Mouse (Mus musculus): ENCODE data around the gene Exoc8. TPM values are rescaled to one million over a fixed set of nuclear protein-coding genes. Genes with fewer than 3 reads are reported as not detected.

Gene Exoc8
- polyA plus RNA-seq, 1 experiment from 2014 or later, result 13.2 TPM

- no peak overlapping the region for H3K4me3 ChIP-seq (replicated peaks; ENCODE audit: low read depth, low read length)
- ATAC-seq (ENCODE audit: low FRiP score, low TSS enrichment) (no peak), DNase-seq (no peak)
- H3K4me1 ChIP-seq (ENCODE audit: control insufficient read depth, insufficient read depth, low read length), result no peaks in the 10 kb centered on the region
- H3K9me3 ChIP-seq (ENCODE audit: control insufficient read depth, low read length), result no peaks in the 10 kb centered on the region
- 83% methylated on average over 3 of the region's 3 CpGs for WGBS
- H3K27me3 ChIP-seq (ENCODE audit: control insufficient read depth, insufficient read depth, low read length), result no peaks in the 10 kb centered on the region
- peaks cover 22% of the 10 kb centered on the region for H3K36me3 ChIP-seq (ENCODE audit: control insufficient read depth, insufficient read depth, low read length)
- H3K4me2 ChIP-seq (ENCODE audit: low read length), result no peak overlapping the region
- no peak overlapping the region for H3K27ac ChIP-seq (replicated peaks; ENCODE audit: low read depth, low read length)
- no peak overlapping the region for H3K9ac ChIP-seq (replicated peaks; ENCODE audit: low read length)
Observed at GRCm38 (mm10) chr8:124845131-124845530, 52.4 kb downstream of the Exoc8 start.

Other genes starting within 250 kb of the Exoc8 start
- gene 2310022B05Rik, start 234.3 kb downstream of the Exoc8 start, polyA plus RNA-seq (2014; fragmentation: Nextera tagmentation; extraction: Ambion mirVana), result 29.0 and 31.7 TPM in 2 replicates
- 56.3 and 70.9 TPM in 2 replicates for gene Ttc13, start 175.7 kb downstream of the Exoc8 start, polyA plus RNA-seq (2014; fragmentation: Nextera tagmentation; extraction: Ambion mirVana)
- 36.1 and 39.0 TPM in 2 replicates for gene Arv1, start 175.6 kb downstream of the Exoc8 start, polyA plus RNA-seq (2014; fragmentation: Nextera tagmentation; extraction: Ambion mirVana)
- gene Fam89a, start 145.9 kb downstream of the Exoc8 start, polyA plus RNA-seq (2014; fragmentation: Nextera tagmentation; extraction: Ambion mirVana), result 0.21 and 0.32 TPM in 2 replicates
- gene Trim67, start 104.6 kb downstream of the Exoc8 start, polyA plus RNA-seq (2014; fragmentation: Nextera tagmentation; extraction: Ambion mirVana), result 31.1 and 31.9 TPM in 2 replicates
- gene Gnpat, start 34.7 kb downstream of the Exoc8 start, polyA plus RNA-seq (2014; fragmentation: Nextera tagmentation; extraction: Ambion mirVana), result 65.5 and 90.8 TPM in 2 replicates
- 21.4 and 24.2 TPM in 2 replicates for gene 2810004N23Rik, start 34.6 kb downstream of the Exoc8 start, polyA plus RNA-seq (2014; fragmentation: Nextera tagmentation; extraction: Ambion mirVana)
- gene Sprtn, start 181 bp upstream of the Exoc8 start, polyA plus RNA-seq (2014; fragmentation: Nextera tagmentation; extraction: Ambion mirVana), result 9.8 and 11.7 TPM in 2 replicates
- gene Egln1, start 51.6 kb upstream of the Exoc8 start, polyA plus RNA-seq (2014; fragmentation: Nextera tagmentation; extraction: Ambion mirVana), result 24.5 and 25.1 TPM in 2 replicates
- gene Tsnax, start 115.3 kb upstream of the Exoc8 start, polyA plus RNA-seq (2014; fragmentation: Nextera tagmentation; extraction: Ambion mirVana), result 211 and 242 TPM in 2 replicates
- gene Disc1, start 156.5 kb upstream of the Exoc8 start, polyA plus RNA-seq (2014; fragmentation: Nextera tagmentation; extraction: Ambion mirVana), result 0.78 and 0.98 TPM in 2 replicates

Data from midbrain, embryonic 14.5 days (tissue).